Mouse (Mus musculus) kidney, adult 10 weeks (tissue): ENCODE data around the gene Ccdc39. TPM values are rescaled to one million over a fixed set of nuclear protein-coding genes. Genes with fewer than 3 reads are reported as not detected.

Experiments
- polyA plus RNA-seq: library from polyadenylated mRNA; stranded (reverse); fragments of 350-450 nt; fragmentation: Illumina TruSeq; extraction: RNeasy Lipid Tissue Mini Kit (QIAGEN cat#74804); gene quantifications from one replicate; pipeline ENCODE4 v1.2.3, GENCODE M21; 2014; ENCODE audit warnings: low read depth, low replicate concordance

The Ccdc39 gene
- polyA plus RNA-seq = 5.1 TPM

GRCm38 (mm10) chr3:33843801-33844632 lies at the start of gene Ccdc39:
Gene Ccdc39 (minus strand): TSS chr3:33844310.

GRCm38 (mm10) chr3:33799617-33800512 lies 44.2 kb downstream of the Ccdc39 start, which contains the start of gene Ttc14:
Gene Ttc14 (plus strand): TSS chr3:33799832.

Other genes with a start within 250 kb of the Ccdc39 start
- 63.0 TPM for gene Ttc14, start 44.5 kb downstream of the Ccdc39 start, polyA plus RNA-seq
- 163 TPM for gene Fxr1, start 175.6 kb upstream of the Ccdc39 start, polyA plus RNA-seq
- 513 TPM for gene Dnajc19, start 237.0 kb upstream of the Ccdc39 start, polyA plus RNA-seq